Mouse (Mus musculus) heart, adult 2 months (tissue): ENCODE results near the gene 4930469K13Rik. TPM values are rescaled to one million over a fixed set of nuclear protein-coding genes. Genes with fewer than 3 reads are reported as not detected.
"Not testable (repeated sequence)": the region's sequence is repeated elsewhere in the genome, so short reads cannot be mapped to it uniquely, and the experiment has no call there.

Experiments used
- DNase-seq, 2 experiments: peaks; one replicate each; pipeline ENCODE4 v3.0.0; 2021
- H3K27ac ChIP-seq: fragments of 200-600 bp; 2 replicates; pipeline ENCODE4 v1.8.1; 2022
- H3K27me3 ChIP-seq: fragments of 200-500 bp; 2 replicates; pipeline ENCODE4 v1.6.1; 2012; ENCODE audit warnings: mild to moderate bottlenecking, low read length, inconsistent platforms, mixed read lengths; ENCODE audit not compliant: control insufficient read depth, insufficient read depth
- H3K36me3 ChIP-seq: fragments of 200-500 bp; 2 replicates; pipeline ENCODE4 v1.6.1; 2012; ENCODE audit warnings: low read length, inconsistent platforms; ENCODE audit not compliant: control insufficient read depth, insufficient read depth
- H3K4me1 ChIP-seq: fragments of 200-500 bp; 2 replicates; pipeline ENCODE4 v1.6.1; 2011; ENCODE audit warnings: low read length; ENCODE audit not compliant: control insufficient read depth, insufficient read depth
- H3K4me3 ChIP-seq: fragments of 200-600 bp; 2 replicates; pipeline ENCODE4 v1.8.1; 2022
- H3K79me2 ChIP-seq: fragments of 200-500 bp; replicated peaks from 2 replicates; pipeline ENCODE4 v1.6.1; 2012; ENCODE audit warnings: mild to moderate bottlenecking, inconsistent platforms, low read length, moderate library complexity, mixed read lengths; ENCODE audit not compliant: control insufficient read depth, insufficient read depth
- H3K9ac ChIP-seq: fragments of 200-500 bp; 2 replicates; pipeline ENCODE4 v1.6.1; 2012; ENCODE audit warnings: low read depth, mild to moderate bottlenecking, control low read depth, inconsistent platforms, low read length, mixed read lengths
- CTCF ChIP-seq: fragments of 200-600 bp; IDR thresholded peaks from 2 replicates; pipeline ENCODE4 v1.8.1; 2022; ENCODE audit warnings: antibody characterized with exemption, mild to moderate bottlenecking, moderate library complexity
- EP300 ChIP-seq: fragments of 200-500 bp; IDR thresholded peaks from 2 replicates; pipeline ENCODE4 v1.6.1; 2011; ENCODE audit warnings: low read depth, low read length, control low read depth; ENCODE audit not compliant: insufficient read depth
- POLR2A ChIP-seq: fragments of 200-500 bp; IDR thresholded peaks from 2 replicates; pipeline ENCODE4 v1.6.1; 2011; ENCODE audit warnings: mild to moderate bottlenecking, low read depth, low read length, control low read depth; ENCODE audit not compliant: insufficient read depth
- WGBS: fragments of 180-500 bp; shearing (Covaris S2); methylation state at CpG from one replicate; pipeline ENCODE4 v1.1.7; 2018; 5-methylcytosine and 5-hydroxymethylcytosine counted together
- intact Hi-C: fragments of 180-260 bp; cut with DNase I; formaldehyde crosslinking; loops from one replicate; pipeline ENCODE4 v1.15.1; 2025
- long read RNA-seq: library from polyadenylated mRNA; stranded (forward); transcript quantifications from one replicate; pipeline ENCODE4 v2.0.0, GENCODE M21; 2021
- polyA plus RNA-seq: library from polyadenylated mRNA; depleted of rRNA; stranded (reverse); fragments of >200 nt; gene quantifications from 2 replicates; pipeline ENCODE4 v1.2.3, GENCODE M21; 2012; rRNA removed
- total RNA-seq, 2 experiments: library from RNA; stranded (reverse); gene quantifications; 2 replicates each; pipeline ENCODE4 v1.2.3; 2021

The 4930469K13Rik gene
- not detected for total RNA-seq
- polyA plus RNA-seq: not detected in 2 replicates
- long read RNA-seq: 0 reads

- Histone ChIP-seq H3K4me1 (no peaks in the 10 kb centered on the region), H3K79me2 (no peaks in the 10 kb centered on the region), H3K27me3 (no peaks in the 10 kb centered on the region), H3K27ac (no peak within 1 kb of the TSS), H3K4me3 (no peak within 1 kb of the TSS), H3K9ac (no peak within 1 kb of the TSS), H3K36me3 (no peaks in the 10 kb centered on the region)
- 91% methylated on average over 10 of the region's 10 CpGs for WGBS
- intact Hi-C loops: no loop called here
- no peak for DNase-seq
- TF ChIP-seq POLR2A (no peak), EP300 (no peak), CTCF (no peak)
Observed at GRCm38 (mm10) chr11:34098422-34098821, at the start of gene 4930469K13Rik. 4930469K13Rik (minus strand) TSS chr11:34098554.

- H3K27me3 ChIP-seq: no peaks in the 10 kb centered on the region
- TF ChIP-seq CTCF (no peak), POLR2A (no peak), EP300 (no peak)
- no peak overlapping the region for H3K27ac ChIP-seq
- no peaks in the 10 kb centered on the region for H3K79me2 ChIP-seq
- no peaks in the 10 kb centered on the region for H3K4me1 ChIP-seq
- H3K36me3 ChIP-seq: no peaks in the 10 kb centered on the region
- intact Hi-C loops: no loop called here
- H3K4me3 ChIP-seq: no peak overlapping the region
- no peak for DNase-seq
- 76% methylated on average over 5 of the region's 5 CpGs for WGBS
- H3K9ac ChIP-seq: no peak overlapping the region
Observed at GRCm38 (mm10) chr11:34146934-34147333, 48.6 kb upstream of the 4930469K13Rik start.

- intact Hi-C loops: no loop called here
- H3K4me3 ChIP-seq: no peak overlapping the region
- H3K9ac ChIP-seq: no peak overlapping the region
- WGBS: 84% methylated on average over 4 of the region's 4 CpGs
- TF ChIP-seq CTCF: no peak
- TF ChIP-seq EP300: no peak
- no peak for TF ChIP-seq POLR2A
- H3K79me2 ChIP-seq: no peaks in the 10 kb centered on the region
- H3K27me3 ChIP-seq: no peaks in the 10 kb centered on the region
- H3K4me1 ChIP-seq: no peaks in the 10 kb centered on the region
- H3K27ac ChIP-seq: no peak overlapping the region
- no peak for DNase-seq
- H3K36me3 ChIP-seq: no peaks in the 10 kb centered on the region
Observed at GRCm38 (mm10) chr11:34144421-34144820, 46.1 kb upstream of the 4930469K13Rik start.

GRCm38 (mm10) chr11:34143984-34144383 is 45.6 kb upstream of the 4930469K13Rik start:
- Histone ChIP-seq H3K9ac (no peak overlapping the region), H3K27me3 (no peaks in the 10 kb centered on the region), H3K79me2 (no peaks in the 10 kb centered on the region), H3K36me3 (no peaks in the 10 kb centered on the region), H3K4me3 (no peak overlapping the region), H3K27ac (no peak overlapping the region), H3K4me1 (no peaks in the 10 kb centered on the region)
- TF ChIP-seq POLR2A: no peak
- no peak for TF ChIP-seq EP300
- TF ChIP-seq CTCF: no peak
- 68% methylated on average over 5 of the region's 5 CpGs for WGBS
- intact Hi-C loops: no loop called here
- DNase-seq: no peak

- WGBS: 97% methylated on average over 8 of the region's 8 CpGs
- DNase-seq: no peak
- TF ChIP-seq EP300: no peak
- no peak for TF ChIP-seq CTCF
Observed at GRCm38 (mm10) chr11:34139296-34139695, 40.9 kb upstream of the 4930469K13Rik start.

GRCm38 (mm10) chr11:34128412-34128811 is 30.1 kb upstream of the 4930469K13Rik start:
- Histone ChIP-seq H3K4me3 (no peak overlapping the region), H3K36me3 (no peaks in the 10 kb centered on the region), H3K4me1 (no peaks in the 10 kb centered on the region), H3K79me2 (no peaks in the 10 kb centered on the region), H3K9ac (no peak overlapping the region), H3K27ac (no peak overlapping the region), H3K27me3 (no peaks in the 10 kb centered on the region)
- intact Hi-C loops: no loop called here
- TF ChIP-seq EP300 (no peak), POLR2A (no peak), CTCF (no peak)
- WGBS: 73% methylated on average over 2 of the region's 2 CpGs
- no peak for DNase-seq

More at GRCm38 (mm10) chr11:34139296-34139695, 40.9 kb upstream of the 4930469K13Rik start:
- Histone ChIP-seq H3K4me1 (no peaks in the 10 kb centered on the region), H3K9ac (no peak overlapping the region), H3K27me3 (no peaks in the 10 kb centered on the region), H3K4me3 (no peak overlapping the region), H3K36me3 (no peaks in the 10 kb centered on the region), H3K79me2 (no peaks in the 10 kb centered on the region), H3K27ac (no peak overlapping the region)
- intact Hi-C loops: no loop called here

GRCm38 (mm10) chr11:34125727-34126126 is 27.4 kb upstream of the 4930469K13Rik start:
- H3K4me1 ChIP-seq, H3K79me2 ChIP-seq, DNase-seq, intact Hi-C loops, H3K36me3 ChIP-seq, H3K27ac ChIP-seq, H3K27me3 ChIP-seq, H3K4me3 ChIP-seq, H3K9ac ChIP-seq: not testable (repeated sequence)
- 74% methylated on average over 3 of the region's 3 CpGs for WGBS
